Mouse (Mus musculus) G1E (cell line): Measurements from ENCODE around the gene Slc25a20.

Experiments used
- CTCF ChIP-seq: IDR thresholded peaks from 2 replicates; pipeline ENCODE4 v1.5.1; 2012; ENCODE audit warnings: low read depth, low read length, inconsistent platforms, mixed read lengths
- POLR2AphosphoS5 ChIP-seq: IDR thresholded peaks from 2 replicates; pipeline ENCODE4 v1.6.1; 2012; ENCODE audit warnings: low read depth, low read length, inconsistent platforms; ENCODE audit not compliant: insufficient replicate concordance
- TAL1 ChIP-seq: conservative IDR thresholded peaks from 2 replicates; pipeline ENCODE4 v1.6.1; 2012; ENCODE audit warnings: low read depth, low read length, inconsistent platforms, mixed read lengths

DNA sequence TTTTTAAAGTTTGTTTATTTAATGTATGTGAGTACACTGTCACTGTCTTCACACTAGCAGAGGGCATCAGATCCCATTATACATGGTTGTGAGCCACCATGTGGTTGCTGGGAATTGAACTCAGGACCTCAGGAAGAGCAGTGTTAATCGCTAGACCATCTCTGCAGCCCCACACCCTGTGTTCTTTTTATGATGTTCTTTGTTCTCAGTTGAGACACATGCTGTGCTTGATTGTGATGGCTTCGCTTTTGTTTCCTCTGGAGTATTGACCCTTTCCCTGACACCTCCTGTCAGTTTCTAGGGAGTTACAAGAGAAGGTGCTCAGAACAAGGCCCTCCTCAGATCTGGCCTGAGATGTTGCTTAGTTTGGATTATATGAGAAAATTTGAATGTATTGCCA, 61.9 kb downstream of the Slc25a20 start:
- no peak for TF ChIP-seq CTCF
- no peak for TF ChIP-seq POLR2AphosphoS5
- no peak for TF ChIP-seq TAL1
